Mouse (Mus musculus) telencephalon, adult 2 months (tissue): ENCODE measurements at regions not wholly inside any gene's neighbourhood (a gene's known extent, or its start where the extent isn't known, plus 50 kb on each side); places are given as distances from the start of the nearest gene placed in this dataset.

Experiments
- DNase-seq: peaks from one replicate; pipeline ENCODE4 v3.0.0-alpha.2; 2011; ENCODE audit warnings: low read depth, low spot score

- DNase-seq, result no peak
Measured at GRCm38 (mm10) chr12:95937705-95938104, 245.7 kb downstream of the Flrt2 start.

- DNase-seq, result no peak
Measured at GRCm38 (mm10) chr12:95940465-95941012, 248.5 kb downstream of the Flrt2 start.

- no peak for DNase-seq
Measured at GRCm38 (mm10) chr12:95959786-95960504, 267.9 kb downstream of the Flrt2 start.

GRCm38 (mm10) chr12:95960505-95960871, 268.5 kb downstream of the Flrt2 start:
- no peak for DNase-seq

GRCm38 (mm10) chr12:95962817-95963216, 270.8 kb downstream of the Flrt2 start:
- DNase-seq, result no peak

- DNase-seq, result no peak
Measured at GRCm38 (mm10) chr12:95988669-95989288, 296.8 kb downstream of the Flrt2 start.

- no peak for DNase-seq
Measured at GRCm38 (mm10) chr12:95994963-95995362, 302.9 kb downstream of the Flrt2 start.

- DNase-seq, result no peak
Measured at GRCm38 (mm10) chr12:96030180-96030579, 338.2 kb downstream of the Flrt2 start.

- DNase-seq, result no peak
Measured at GRCm38 (mm10) chr12:96075365-96075764, 383.3 kb downstream of the Flrt2 start.

- no peak for DNase-seq
Measured at GRCm38 (mm10) chr12:96090995-96091394, 399.0 kb downstream of the Flrt2 start.

GRCm38 (mm10) chr12:96106254-96106653, 414.2 kb downstream of the Flrt2 start:
- no peak for DNase-seq

- DNase-seq, result no peak
Measured at GRCm38 (mm10) chr12:96114727-96115379, 422.8 kb downstream of the Flrt2 start.

GRCm38 (mm10) chr12:96117553-96117952, 425.5 kb downstream of the Flrt2 start:
- DNase-seq, result no peak

GRCm38 (mm10) chr12:96124156-96124931, 432.3 kb downstream of the Flrt2 start:
- no peak for DNase-seq

- no peak for DNase-seq
Measured at GRCm38 (mm10) chr12:96129870-96130454, 437.9 kb downstream of the Flrt2 start.

GRCm38 (mm10) chr12:96130796-96131512, 438.9 kb downstream of the Flrt2 start:
- no peak for DNase-seq

GRCm38 (mm10) chr12:96134136-96134535, 442.1 kb downstream of the Flrt2 start:
- DNase-seq, result no peak

GRCm38 (mm10) chr12:96141748-96142147, 449.7 kb downstream of the Flrt2 start:
- DNase-seq, result no peak

GRCm38 (mm10) chr12:96154095-96154494, 462.1 kb downstream of the Flrt2 start:
- DNase-seq, result no peak

GRCm38 (mm10) chr12:96167551-96167950, 475.5 kb downstream of the Flrt2 start:
- DNase-seq, result peak; percentile 1

GRCm38 (mm10) chr12:96198928-96199327, 506.9 kb downstream of the Flrt2 start:
- DNase-seq, result no peak
